14 mouse cellular contexts compared by ENCODE assay signal in the genomic region with DNA sequence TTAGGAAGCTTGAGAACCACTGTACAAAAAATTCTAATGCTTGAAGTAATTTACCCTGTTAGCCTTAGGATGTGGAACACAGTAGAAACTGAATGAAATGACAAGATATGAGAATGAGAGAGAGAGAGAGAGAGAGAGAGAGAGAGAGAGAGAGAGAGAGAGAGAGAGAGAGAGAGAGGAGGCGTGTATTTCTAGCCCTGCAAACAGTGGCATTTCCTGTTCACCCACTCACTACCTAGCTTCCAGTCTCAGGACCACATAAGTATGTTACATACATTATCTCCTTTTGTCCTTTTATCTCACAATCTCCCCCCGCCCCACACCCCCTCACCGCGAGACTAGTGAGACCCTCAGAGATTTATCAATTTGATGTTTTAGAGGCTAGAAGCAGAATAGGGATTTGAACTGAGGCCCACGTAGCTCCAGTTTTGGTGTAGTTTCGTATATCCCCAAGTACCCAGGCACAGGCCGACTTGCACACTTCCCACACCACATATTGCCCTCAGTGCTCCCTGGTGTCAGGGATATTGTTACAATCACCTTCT. TPM values are rescaled to one million over a fixed set of nuclear protein-coding genes. Genes with fewer than 3 reads are reported as not detected.
DNase-seq lines count a peak whose midpoint lies in the region; ATAC-seq and TF ChIP-seq lines count a peak whose summit lies in the region.
"Had no signal": no experiment of that assay in that cellular context is flagged by ENCODE, and none has a peak within 500 bp of the region (broad histone marks: within the 10 kb centered on the region; RNA-seq: fewer than 3 reads in every experiment).

No protein-coding gene starts in this region.

- peak overlapping the region; percentile 26; the same call in 1 of the 2 replicates for H3K4me2 ChIP-seq in heart, embryonic 16.5 days (ENCODE audit: low read depth, low read length)
- no peak overlapping the region for H3K4me2 ChIP-seq in limb, embryonic 14.5 days (replicated peaks; ENCODE audit: low read depth, low read length, severe bottlenecking)
- H3K4me2 ChIP-seq: embryonic facial prominence, embryonic 13.5 days; midbrain, embryonic 15.5 days; neural tube, embryonic 15.5 days had no signal

- DNase-seq in heart, embryonic 10.5 days (ENCODE audit: low spot score): no peak
- peak; percentile 17 to 54 for DNase-seq in thymus, adult 18-20 months
- no peak for DNase-seq in thymus, postnatal 25 days
- no peak for DNase-seq in limb, embryonic 14.5 days (ENCODE audit: low spot score)
- peak; percentile 66 for DNase-seq in thymus, postnatal 4 days
- no peak for DNase-seq in testis, postnatal 14 days (ENCODE audit: low spot score)
- DNase-seq in ovary, postnatal 10 days (ENCODE audit: low spot score): no peak
- DNase-seq: cerebellum, adult 9-10 months had no signal

- H3K9ac ChIP-seq in heart, embryonic 16.5 days (ENCODE audit: low read length): no peak overlapping the region
- H3K9ac ChIP-seq in limb, embryonic 14.5 days (ENCODE audit: low read depth, low read length, severe bottlenecking): no peak overlapping the region
- H3K9ac ChIP-seq: embryonic facial prominence, embryonic 13.5 days; midbrain, embryonic 15.5 days; neural tube, embryonic 15.5 days had no signal

- TF ChIP-seq POLR2A in limb, embryonic 14.5 days (IDR thresholded peaks at IDR 0.05; ENCODE audit: borderline replicate concordance, extremely low read depth, insufficient read depth, insufficient read length): no peak

- no peaks in the 10 kb centered on the region for H3K36me3 ChIP-seq in heart, embryonic 16.5 days (ENCODE audit: control insufficient read depth, insufficient read depth)
- no peaks in the 10 kb centered on the region for H3K36me3 ChIP-seq in heart, embryonic 10.5 days
- H3K36me3 ChIP-seq in limb, embryonic 14.5 days (ENCODE audit: control insufficient read depth, insufficient read depth, low read length): no peaks in the 10 kb centered on the region
- H3K36me3 ChIP-seq: embryonic facial prominence, embryonic 13.5 days; midbrain, embryonic 15.5 days; neural tube, embryonic 15.5 days had no signal

- WGBS in heart, embryonic 16.5 days: 66% methylated on average over 7 of the region's 7 CpGs
- 77% methylated on average over 7 of the region's 7 CpGs for WGBS in heart, embryonic 10.5 days
- WGBS in limb, embryonic 14.5 days: 57% methylated on average over 7 of the region's 7 CpGs

- H3K9me3 ChIP-seq in heart, embryonic 16.5 days (replicated peaks; ENCODE audit: control insufficient read depth, low read length): no peaks in the 10 kb centered on the region
- no peaks in the 10 kb centered on the region for H3K9me3 ChIP-seq in heart, embryonic 10.5 days
- no peaks in the 10 kb centered on the region for H3K9me3 ChIP-seq in limb, embryonic 14.5 days (ENCODE audit: control insufficient read depth, low read length)
- H3K9me3 ChIP-seq: embryonic facial prominence, embryonic 13.5 days; midbrain, embryonic 15.5 days; neural tube, embryonic 15.5 days had no signal

- no peak overlapping the region for H3K4me3 ChIP-seq in heart, embryonic 16.5 days (ENCODE audit: low read length)
- H3K4me3 ChIP-seq in heart, embryonic 10.5 days: no peak overlapping the region
- H3K4me3 ChIP-seq in limb, embryonic 14.5 days (replicated peaks; ENCODE audit: low read length): no peak overlapping the region
- H3K4me3 ChIP-seq: embryonic facial prominence, embryonic 13.5 days; midbrain, embryonic 15.5 days; neural tube, embryonic 15.5 days had no signal

- H3K27ac ChIP-seq in heart, embryonic 16.5 days (ENCODE audit: low read length): peak overlapping the region; percentile 59; the same call in 1 of the 2 replicates
- H3K27ac ChIP-seq in heart, embryonic 10.5 days: no peak overlapping the region; the same call in 1 of the 2 replicates
- H3K27ac ChIP-seq in limb, embryonic 14.5 days (replicated peaks; ENCODE audit: low read depth, low read length): peak overlapping the region; percentile 28; the same call in 1 of the 2 replicates
- H3K27ac ChIP-seq: embryonic facial prominence, embryonic 13.5 days; midbrain, embryonic 15.5 days; neural tube, embryonic 15.5 days; stomach, postnatal 0 days had no signal

- H3K4me1 ChIP-seq in heart, embryonic 16.5 days (ENCODE audit: control insufficient read depth, insufficient read depth, low read length): peaks cover 14% of the 10 kb centered on the region
- H3K4me1 ChIP-seq in heart, embryonic 10.5 days: peaks cover 18% of the 10 kb centered on the region
- H3K4me1 ChIP-seq in limb, embryonic 14.5 days (ENCODE audit: control insufficient read depth, insufficient read depth, low read length): peaks cover 23% of the 10 kb centered on the region; the same call in 1 of the 2 replicates
- H3K4me1 ChIP-seq: midbrain, embryonic 15.5 days; neural tube, embryonic 15.5 days had no signal

- H3K27me3 ChIP-seq in heart, embryonic 16.5 days (ENCODE audit: control insufficient read depth, insufficient read depth, low read length): no peaks in the 10 kb centered on the region
- no peaks in the 10 kb centered on the region for H3K27me3 ChIP-seq in heart, embryonic 10.5 days (ENCODE audit: insufficient read depth, poor library complexity, severe bottlenecking)
- no peaks in the 10 kb centered on the region for H3K27me3 ChIP-seq in limb, embryonic 14.5 days (ENCODE audit: control insufficient read depth, insufficient read depth, low read length)
- H3K27me3 ChIP-seq: CH12.LX; embryonic facial prominence, embryonic 13.5 days; midbrain, embryonic 15.5 days; neural tube, embryonic 15.5 days had no signal

- no peak; the same call in 1 of the 2 replicates for ATAC-seq in heart, embryonic 16.5 days (replicated peaks; ENCODE audit: extremely low read depth, insufficient read depth, low FRiP score)
- no peak for ATAC-seq in limb, embryonic 14.5 days (ENCODE audit: low FRiP score, low read depth)
- ATAC-seq: midbrain, embryonic 15.5 days had no signal

RNA-seq across cellular contexts. Expression of gene Dusp6, which starts 21.7 kb away (rescaled TPM):
- 39.4 and 40.7 TPM in 2 replicates for polyA plus RNA-seq in heart, embryonic 16.5 days (2015; fragmentation: Nextera tagmentation; extraction: Ambion mirVana)
- polyA plus RNA-seq in heart, embryonic 10.5 days (2016; fragmentation: Nextera tagmentation; extraction: Ambion mirVana): 58.5 and 65.3 TPM in 2 replicates
- 60.2 and 78.3 TPM in 2 replicates for polyA plus RNA-seq in limb, embryonic 14.5 days (2012; rRNA removed)
- 64.7 and 67.7 TPM in 2 replicates for polyA plus RNA-seq in limb, embryonic 14.5 days (2014; fragmentation: Nextera tagmentation; extraction: Ambion mirVana)

Comparison
In these comparisons a context has a peak if more than half of its experiments do, and no peak if none do; other contexts are left out.
1. DNase-seq: peak in thymus, adult 18-20 months (2 of 2) and thymus, postnatal 4 days (single experiment); none in heart, embryonic 10.5 days (single experiment), thymus, postnatal 25 days (single experiment), limb, embryonic 14.5 days (single experiment), testis, postnatal 14 days (single experiment) and ovary, postnatal 10 days (single experiment).